Mouse (Mus musculus) embryonic facial prominence, embryonic 14.5 days (tissue): Measurements from ENCODE around the gene Ncoa3. TPM values are rescaled to one million over a fixed set of nuclear protein-coding genes. Genes with fewer than 3 reads are reported as not detected.
A peak's percentile ranks its signal among the peaks of the same experiment; 100 is the strongest.

Source experiments
- ATAC-seq: fragments of 200-750 bp; cut with Nextera tagmentation; 2 replicates; pipeline ENCODE4 v1.8.0; 2017; ENCODE audit warnings: low read depth, moderate number of reproducible peaks, moderate TSS enrichment
- DNase-seq: peaks from one replicate; pipeline ENCODE4 v3.0.0-alpha.2; 2015; ENCODE audit warnings: low spot score
- H3K27ac ChIP-seq: fragments of 300-500 bp; sonication (generic); replicated peaks from 2 replicates; pipeline ENCODE4 v1.5.1; 2014; ENCODE audit warnings: low read depth, mild to moderate bottlenecking, low read length, moderate library complexity
- H3K27me3 ChIP-seq: fragments of 300-500 bp; sonication (generic); replicated peaks from 2 replicates; pipeline ENCODE4 v1.6.1; 2014; ENCODE audit warnings: low read length; ENCODE audit not compliant: control insufficient read depth, insufficient read depth
- H3K36me3 ChIP-seq: fragments of 300-500 bp; sonication (generic); 2 replicates; pipeline ENCODE4 v1.6.1; 2014; ENCODE audit warnings: low read length, mixed read lengths; ENCODE audit not compliant: control insufficient read depth, insufficient read depth
- H3K4me1 ChIP-seq: fragments of 300-500 bp; sonication (generic); 2 replicates; pipeline ENCODE4 v1.6.1; 2014; ENCODE audit warnings: antibody characterized with exemption, low read length; ENCODE audit not compliant: control insufficient read depth, insufficient read depth
- H3K4me2 ChIP-seq: fragments of 300-500 bp; sonication (generic); 2 replicates; pipeline ENCODE4 v1.6.1; 2014; ENCODE audit warnings: low read depth, mild to moderate bottlenecking, low read length, moderate library complexity, mixed read lengths
- H3K4me3 ChIP-seq: fragments of 300-500 bp; sonication (generic); 2 replicates; pipeline ENCODE4 v1.5.1; 2014; ENCODE audit warnings: low read depth, mild to moderate bottlenecking, low read length
- H3K9ac ChIP-seq: fragments of 300-500 bp; sonication (generic); 2 replicates; pipeline ENCODE4 v1.6.1; 2014; ENCODE audit warnings: low read depth, mild to moderate bottlenecking, low read length, moderate library complexity, mixed read lengths
- H3K9me3 ChIP-seq: fragments of 300-500 bp; sonication (generic); 2 replicates; pipeline ENCODE4 v1.6.1; 2016; ENCODE audit warnings: low read length; ENCODE audit not compliant: control insufficient read depth
- WGBS: fragments of 180-500 bp; shearing (Covaris S2); extraction: QIAGEN DNeasy Blood & Tissue Kit; methylation state at CpG from one replicate; pipeline ENCODE4 v1.1.7; 2014; 5-methylcytosine and 5-hydroxymethylcytosine counted together
- polyA plus RNA-seq: library from polyadenylated mRNA; unstranded; fragments of >200 nt; fragmentation: Nextera tagmentation; extraction: Ambion mirVana; gene quantifications from 2 replicates; pipeline ENCODE4 v1.2.1, GENCODE M21; 2014

Gene Ncoa3
- polyA plus RNA-seq, 1 experiment from 2014 or later: 15.6 TPM

- Histone ChIP-seq H3K27ac (no peak overlapping the region), H3K9ac (no peak overlapping the region), H3K27me3 (no peaks in the 10 kb centered on the region), H3K36me3 (no peaks in the 10 kb centered on the region), H3K4me2 (no peak overlapping the region), H3K4me1 (peaks cover 17% of the 10 kb centered on the region), H3K4me3 (no peak overlapping the region), H3K9me3 (no peaks in the 10 kb centered on the region)
- DNase-seq (no peak), ATAC-seq (no peak)
- WGBS: 62% methylated on average over 4 of the region's 4 CpGs
These were observed 10.0 kb downstream of the Ncoa3 start for GRCm38 (mm10) chr2:166002429-166002828.

GRCm38 (mm10) chr2:166003004-166003403 lies 10.6 kb downstream of the Ncoa3 start:
- H3K4me1 ChIP-seq: peaks cover 17% of the 10 kb centered on the region
- no peak overlapping the region for H3K27ac ChIP-seq
- 64% methylated on average over 1 of the region's 1 CpGs for WGBS
- no peak overlapping the region for H3K4me3 ChIP-seq
- H3K9me3 ChIP-seq: no peaks in the 10 kb centered on the region
- DNase-seq (no peak), ATAC-seq (no peak)
- H3K27me3 ChIP-seq: no peaks in the 10 kb centered on the region
- H3K9ac ChIP-seq: no peak overlapping the region
- H3K36me3 ChIP-seq: no peaks in the 10 kb centered on the region
- no peak overlapping the region for H3K4me2 ChIP-seq

GRCm38 (mm10) chr2:166007046-166007445 lies 14.6 kb downstream of the Ncoa3 start:
- 81% methylated on average over 6 of the region's 6 CpGs for WGBS
- ATAC-seq: no peak

GRCm38 (mm10) chr2:166008558-166009392 lies 16.3 kb downstream of the Ncoa3 start:
- 47% methylated on average over 8 of the region's 8 CpGs for WGBS
- H3K27ac ChIP-seq: 0 out of 2 replicates have a peak overlapping the region, but pooled peaks have one; percentile 8

More at GRCm38 (mm10) chr2:166007046-166007445, 14.6 kb downstream of the Ncoa3 start:
- no peaks in the 10 kb centered on the region for H3K36me3 ChIP-seq
- H3K4me1 ChIP-seq: peaks cover 22% of the 10 kb centered on the region
- no peaks in the 10 kb centered on the region for H3K9me3 ChIP-seq
- H3K4me2 ChIP-seq: no peak overlapping the region
- DNase-seq: no peak
- H3K27me3 ChIP-seq: no peaks in the 10 kb centered on the region
- no peak overlapping the region for H3K4me3 ChIP-seq
- H3K27ac ChIP-seq: no peak overlapping the region
- no peak overlapping the region for H3K9ac ChIP-seq

GRCm38 (mm10) chr2:166009393-166009947 lies 17.0 kb downstream of the Ncoa3 start:
- Histone ChIP-seq H3K4me1 (peaks cover 22% of the 10 kb centered on the region), H3K27me3 (no peaks in the 10 kb centered on the region), H3K9me3 (no peaks in the 10 kb centered on the region), H3K27ac (0 out of 2 replicates have a peak overlapping the region, but pooled peaks have one; percentile 35), H3K4me2 (no peak overlapping the region), H3K9ac (no peak overlapping the region), H3K4me3 (no peak overlapping the region), H3K36me3 (no peaks in the 10 kb centered on the region)
- ATAC-seq: no peak
- WGBS: 71% methylated on average over 3 of the region's 3 CpGs
- no peak for DNase-seq

More at GRCm38 (mm10) chr2:166008558-166009392, 16.3 kb downstream of the Ncoa3 start:
- no peaks in the 10 kb centered on the region for H3K9me3 ChIP-seq
- H3K9ac ChIP-seq: 0 out of 2 replicates have a peak overlapping the region, but pooled peaks have one; percentile 34
- ATAC-seq (no peak), DNase-seq (no peak)
- no peaks in the 10 kb centered on the region for H3K27me3 ChIP-seq
- H3K36me3 ChIP-seq: no peaks in the 10 kb centered on the region
- H3K4me3 ChIP-seq: no peak overlapping the region
- no peak overlapping the region for H3K4me2 ChIP-seq
- peaks cover 22% of the 10 kb centered on the region for H3K4me1 ChIP-seq

GRCm38 (mm10) chr2:166010321-166010720 lies 17.9 kb downstream of the Ncoa3 start:
- H3K27ac ChIP-seq: peak overlapping the region; percentile 35; the same call in 1 of the 2 replicates
- peak; percentile 65 for DNase-seq

GRCm38 (mm10) chr2:166011422-166011821 lies 19.0 kb downstream of the Ncoa3 start:
- H3K4me1 ChIP-seq: peaks cover 22% of the 10 kb centered on the region
- H3K4me2 ChIP-seq: no peak overlapping the region
- no peak for ATAC-seq

More at GRCm38 (mm10) chr2:166010321-166010720, 17.9 kb downstream of the Ncoa3 start:
- H3K36me3 ChIP-seq: no peaks in the 10 kb centered on the region
- H3K9ac ChIP-seq: no peak overlapping the region
- H3K4me3 ChIP-seq: no peak overlapping the region
- 24% methylated on average over 12 of the region's 12 CpGs for WGBS
- H3K4me2 ChIP-seq: peak overlapping the region; percentile 25; the same call in 1 of the 2 replicates
- H3K4me1 ChIP-seq: peaks cover 22% of the 10 kb centered on the region
- H3K27me3 ChIP-seq: no peaks in the 10 kb centered on the region
- peak; percentile 53; the same call in 1 of the 2 replicates for ATAC-seq
- H3K9me3 ChIP-seq: no peaks in the 10 kb centered on the region

GRCm38 (mm10) chr2:166012145-166012544 lies 19.7 kb downstream of the Ncoa3 start:
- Histone ChIP-seq H3K36me3 (no peaks in the 10 kb centered on the region), H3K4me3 (no peak overlapping the region), H3K9me3 (no peaks in the 10 kb centered on the region), H3K4me2 (no peak overlapping the region), H3K27ac (0 out of 2 replicates have a peak overlapping the region, but pooled peaks have one; percentile 24), H3K27me3 (no peaks in the 10 kb centered on the region), H3K4me1 (peaks cover 22% of the 10 kb centered on the region), H3K9ac (no peak overlapping the region)
- DNase-seq (no peak), ATAC-seq (no peak)
- WGBS: 57% methylated on average over 2 of the region's 2 CpGs

More at GRCm38 (mm10) chr2:166011422-166011821, 19.0 kb downstream of the Ncoa3 start:
- 0 out of 2 replicates have a peak overlapping the region, but pooled peaks have one; percentile 24 for H3K27ac ChIP-seq
- H3K9ac ChIP-seq: no peak overlapping the region
- H3K4me3 ChIP-seq: no peak overlapping the region
- no peaks in the 10 kb centered on the region for H3K27me3 ChIP-seq
- no peaks in the 10 kb centered on the region for H3K36me3 ChIP-seq
- WGBS: 47% methylated on average over 3 of the region's 3 CpGs
- H3K9me3 ChIP-seq: no peaks in the 10 kb centered on the region
- peak; percentile 68 for DNase-seq
